8 mouse cellular contexts compared by ENCODE assay signal in the genomic region with DNA sequence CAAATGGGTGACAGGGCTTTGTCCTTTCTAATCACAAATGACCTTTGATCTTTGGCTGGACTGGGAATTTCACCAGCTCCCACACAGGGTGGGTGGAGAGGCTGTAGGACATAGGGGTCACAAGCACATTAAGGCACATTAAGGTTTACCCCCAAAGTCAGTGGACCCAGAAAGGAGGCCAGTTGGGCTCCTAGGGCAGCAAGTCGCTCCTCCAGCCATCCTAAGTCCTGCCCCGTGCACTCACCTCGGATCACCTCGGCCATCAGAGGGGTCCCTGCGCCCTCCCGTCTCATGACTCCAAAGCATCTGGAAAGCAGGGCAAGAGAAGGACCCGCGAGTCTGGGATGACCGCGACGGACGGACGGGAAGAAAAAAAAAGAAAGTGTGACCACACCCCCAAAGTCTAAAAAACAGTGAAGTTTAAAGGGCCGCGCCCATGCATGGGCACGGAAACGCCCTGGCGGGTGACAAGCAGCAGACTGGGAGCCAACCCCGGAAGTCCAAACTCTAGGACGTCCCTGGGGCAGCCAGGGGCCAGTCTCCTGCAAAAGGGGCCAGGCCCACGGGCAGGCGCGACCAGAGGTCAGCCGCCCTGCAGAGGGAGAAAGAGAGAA.
DNase-seq lines count a peak whose midpoint lies in the region.

No protein-coding gene starts in this region.

- peak; percentile 6 for DNase-seq in right cerebral cortex, postnatal 14 days
- no peak for DNase-seq in right cerebral cortex, postnatal 4 days
- DNase-seq in embryo, embryonic 9.5 days (ENCODE audit: extremely low spot score) = peak; percentile 57
- peak; percentile 71 to 76 for DNase-seq in heart, adult 9 months (ENCODE audit: low spot score in 2 of 2)
- DNase-seq in kidney, adult 9 months = peak; percentile 87
- peak; percentile 73 for DNase-seq in lung, postnatal 14 days
- peak; percentile 17 for DNase-seq in retina, postnatal 1 day
- no peak for DNase-seq in MN1 (ENCODE audit: low spot score)

Comparison
In these comparisons a context has a peak if more than half of its experiments do, and no peak if none do; other contexts are left out.
1. DNase-seq: peak in right cerebral cortex, postnatal 14 days (single experiment), embryo, embryonic 9.5 days (single experiment), heart, adult 9 months (2 of 2), kidney, adult 9 months (single experiment), lung, postnatal 14 days (single experiment) and retina, postnatal 1 day (single experiment); none in right cerebral cortex, postnatal 4 days (single experiment) and MN1 (single experiment).